Mouse (Mus musculus) myocyte (in vitro differentiated cells): ENCODE data around the gene Dyrk1b.

Experiments
- MYOD1 ChIP-seq, 3 experiments: IDR thresholded peaks; one replicate each; pipeline ENCODE4 v1.6.1; 2011; ENCODE audit warnings: control low read depth in 2 of 3, low read depth in 2 of 3, mild to moderate bottlenecking in 2 of 3, moderate library complexity in 1 of 3; ENCODE audit not compliant: insufficient read length in 2 of 3, control insufficient read depth in 1 of 3
- POLR2A ChIP-seq: IDR thresholded peaks from one replicate; pipeline ENCODE4 v1.6.1; 2011; ENCODE audit warnings: low read depth, mild to moderate bottlenecking, control low read depth, moderate library complexity; ENCODE audit not compliant: insufficient read length
- SRF ChIP-seq: IDR thresholded peaks from one replicate; pipeline ENCODE4 v1.6.1; 2011; ENCODE audit warnings: low read depth; ENCODE audit not compliant: control insufficient read depth, insufficient read length
- TCF3 ChIP-seq: IDR thresholded peaks from one replicate; pipeline ENCODE4 v1.6.1; 2011; ENCODE audit warnings: low read depth, control low read depth; ENCODE audit not compliant: insufficient read length

- TF ChIP-seq TCF3 (no peak), POLR2A (no peak), MYOD1 (IDR thresholded peaks at IDR 0.05; ENCODE audit: control insufficient read depth in 1 of 3, insufficient read length in 2 of 3, low read depth in 2 of 3) (no peak), SRF (no peak)
These were observed 2.1 kb downstream of the Dyrk1b start for GRCm38 (mm10) chr7:28181376-28181775.
